Mouse (Mus musculus) small intestine, adult 2 months (tissue): Measurements from ENCODE around the gene Abat. TPM values are rescaled to one million over a fixed set of nuclear protein-coding genes. Genes with fewer than 3 reads are reported as not detected.

Experiments used
- H3K27ac ChIP-seq: fragments of 200-500 bp; 2 replicates; pipeline ENCODE4 v1.5.1; 2012; ENCODE audit warnings: low read depth, low read length, control low read depth, inconsistent platforms; ENCODE audit not compliant: insufficient read depth
- H3K27me3 ChIP-seq: fragments of 200-500 bp; 2 replicates; pipeline ENCODE4 v1.6.1; 2012; ENCODE audit warnings: mild to moderate bottlenecking, moderate library complexity, low read length, inconsistent platforms; ENCODE audit not compliant: control insufficient read depth, insufficient read depth
- H3K36me3 ChIP-seq: fragments of 200-500 bp; 2 replicates; pipeline ENCODE4 v1.6.1; 2012; ENCODE audit warnings: mild to moderate bottlenecking, low read length, control low read depth, inconsistent platforms; ENCODE audit not compliant: control insufficient read depth, insufficient read depth
- H3K4me1 ChIP-seq: fragments of 200-500 bp; 2 replicates; pipeline ENCODE4 v1.6.1; 2012; ENCODE audit warnings: low read length, inconsistent platforms, mixed read lengths; ENCODE audit not compliant: control insufficient read depth, insufficient read depth, insufficient read length
- H3K4me3 ChIP-seq: fragments of 200-500 bp; 2 replicates; pipeline ENCODE4 v1.5.1; 2012; ENCODE audit warnings: low read depth, mild to moderate bottlenecking, control low read depth, inconsistent platforms, low read length, moderate library complexity
- CTCF ChIP-seq: fragments of 200-500 bp; IDR thresholded peaks from 2 replicates; pipeline ENCODE4 v1.5.1; 2012; ENCODE audit warnings: low read depth, mild to moderate bottlenecking, control low read depth, inconsistent platforms, low read length, moderate library complexity, mixed read lengths; ENCODE audit not compliant: insufficient replicate concordance, insufficient read length; ENCODE audit errors: extremely low read depth
- POLR2A ChIP-seq: fragments of 200-500 bp; IDR thresholded peaks from 2 replicates; pipeline ENCODE4 v1.6.1; 2012; ENCODE audit warnings: low read depth, mild to moderate bottlenecking, control low read depth, inconsistent platforms, low read length, moderate library complexity
- WGBS: fragments of 180-500 bp; shearing (Covaris S2); methylation state at CpG from one replicate; pipeline ENCODE4 v1.1.7; 2018; 5-methylcytosine and 5-hydroxymethylcytosine counted together
- polyA plus RNA-seq: library from polyadenylated mRNA; depleted of rRNA; stranded (reverse); fragments of >200 nt; gene quantifications from 2 replicates; pipeline ENCODE4 v1.2.3, GENCODE M21; 2012

The Abat gene
- polyA plus RNA-seq, 1 experiment, result 22.0 TPM

- Histone ChIP-seq H3K4me1 (peaks cover 18% of the 10 kb centered on the region), H3K27ac (no peak overlapping the region), H3K36me3 (peaks cover 36% of the 10 kb centered on the region), H3K27me3 (no peaks in the 10 kb centered on the region), H3K4me3 (no peak overlapping the region)
- 81% methylated on average over 24 of the region's 24 CpGs for WGBS
- TF ChIP-seq CTCF, result no peak
- TF ChIP-seq POLR2A, result no peak
Observed at GRCm38 (mm10) chr16:8663606-8664539, 150.6 kb downstream of the Abat start.

GRCm38 (mm10) chr16:8665367-8665766 lies 152.1 kb downstream of the Abat start:
- 80% methylated on average over 5 of the region's 5 CpGs for WGBS
- Histone ChIP-seq H3K27ac (no peak overlapping the region), H3K36me3 (peaks cover 26% of the 10 kb centered on the region), H3K27me3 (no peaks in the 10 kb centered on the region), H3K4me1 (peaks cover 20% of the 10 kb centered on the region), H3K4me3 (no peak overlapping the region)
- TF ChIP-seq CTCF (no peak), POLR2A (no peak)

GRCm38 (mm10) chr16:8666452-8666851 lies 153.2 kb downstream of the Abat start:
- Histone ChIP-seq H3K36me3 (peaks cover 19% of the 10 kb centered on the region), H3K27me3 (no peaks in the 10 kb centered on the region), H3K4me3 (no peak overlapping the region), H3K27ac (no peak overlapping the region; the same call in 1 of the 2 replicates), H3K4me1 (peaks cover 24% of the 10 kb centered on the region)
- 34% methylated on average over 2 of the region's 2 CpGs for WGBS
- TF ChIP-seq CTCF, result no peak
- no peak for TF ChIP-seq POLR2A

GRCm38 (mm10) chr16:8667261-8667660 lies 154.0 kb downstream of the Abat start:
- TF ChIP-seq CTCF (no peak), POLR2A (no peak)
- Histone ChIP-seq H3K27me3 (no peaks in the 10 kb centered on the region), H3K27ac (peak overlapping the region; percentile 12; the same call in 1 of the 2 replicates), H3K4me1 (peaks cover 24% of the 10 kb centered on the region), H3K36me3 (peaks cover 12% of the 10 kb centered on the region), H3K4me3 (no peak overlapping the region)
- 52% methylated on average over 7 of the region's 7 CpGs for WGBS

GRCm38 (mm10) chr16:8667814-8668213 lies 154.6 kb downstream of the Abat start:
- Histone ChIP-seq H3K27ac (peak overlapping the region; percentile 7; the same call in 1 of the 2 replicates), H3K4me3 (no peak overlapping the region), H3K36me3 (peaks cover 7% of the 10 kb centered on the region), H3K27me3 (no peaks in the 10 kb centered on the region), H3K4me1 (peaks cover 24% of the 10 kb centered on the region)
- 58% methylated on average over 4 of the region's 4 CpGs for WGBS
- TF ChIP-seq POLR2A (no peak), CTCF (no peak)

- 86% methylated on average over 2 of the region's 2 CpGs for WGBS
- Histone ChIP-seq H3K36me3 (peaks cover 3% of the 10 kb centered on the region; the same call in 1 of the 2 replicates), H3K27ac (no peak overlapping the region), H3K4me3 (no peak overlapping the region), H3K4me1 (peaks cover 24% of the 10 kb centered on the region), H3K27me3 (no peaks in the 10 kb centered on the region)
- TF ChIP-seq CTCF (no peak), POLR2A (no peak)
Observed at GRCm38 (mm10) chr16:8668386-8668785, 155.2 kb downstream of the Abat start.

GRCm38 (mm10) chr16:8669432-8669831 lies 156.2 kb downstream of the Abat start:
- Histone ChIP-seq H3K27ac (no peak overlapping the region), H3K4me1 (peaks cover 24% of the 10 kb centered on the region), H3K27me3 (no peaks in the 10 kb centered on the region), H3K36me3 (no peaks in the 10 kb centered on the region), H3K4me3 (no peak overlapping the region)
- TF ChIP-seq CTCF, result no peak
- no peak for TF ChIP-seq POLR2A
- 74% methylated on average over 5 of the region's 5 CpGs for WGBS
